Mouse (Mus musculus) embryonic fibroblast, embryonic 13.5 days (primary cell): Measurements from ENCODE around the gene Atp2a2.

ENCODE experiments used
- CTCF ChIP-seq: IDR thresholded peaks from 2 replicates; pipeline ENCODE4 v1.5.1; 2011; ENCODE audit warnings: mild to moderate bottlenecking, control low read depth, low read length, moderate library complexity, borderline replicate concordance; ENCODE audit not compliant: insufficient read depth
- POLR2A ChIP-seq: IDR thresholded peaks from 2 replicates; pipeline ENCODE4 v1.6.1; 2011; ENCODE audit warnings: low read depth, mild to moderate bottlenecking, control low read depth, low read length, moderate library complexity

- TF ChIP-seq POLR2A (no peak), CTCF (no peak)
These were observed 19.1 kb upstream of the Atp2a2 start for GRCm38 (mm10) chr5:122521130-122521473.
